Mouse (Mus musculus) brown adipose tissue, adult 24 weeks (tissue): ENCODE results near the gene Rasal2. TPM values are rescaled to one million over a fixed set of nuclear protein-coding genes. Genes with fewer than 3 reads are reported as not detected.
A peak's percentile ranks its signal among the peaks of the same experiment; 100 is the strongest.

ENCODE experiments used
- H3K27ac ChIP-seq: fragments of 200-500 bp; replicated peaks from 2 replicates; pipeline ENCODE4 v1.5.1; 2012; ENCODE audit warnings: low read depth, mild to moderate bottlenecking, low read length
- H3K4me1 ChIP-seq: fragments of 200-500 bp; 2 replicates; pipeline ENCODE4 v1.6.1; 2012; ENCODE audit warnings: low read length, mixed read lengths; ENCODE audit not compliant: control insufficient read depth, insufficient read depth, insufficient read length
- H3K4me3 ChIP-seq: fragments of 200-500 bp; 2 replicates; pipeline ENCODE4 v1.5.1; 2012; ENCODE audit warnings: low read depth, mild to moderate bottlenecking, low read length, moderate library complexity; ENCODE audit not compliant: insufficient read depth
- polyA plus RNA-seq: library from polyadenylated mRNA; stranded (reverse); fragments of >200 nt; gene quantifications from 2 replicates; pipeline ENCODE4 v1.2.4, GENCODE M21; 2012; ENCODE audit not compliant: missing spikeins, insufficient read depth, insufficient read length

Rasal2 gene
- polyA plus RNA-seq: 2.6 and 3.4 TPM in 2 replicates

- peaks cover 5% of the 10 kb centered on the region; the same call in 1 of the 2 replicates for H3K4me1 ChIP-seq
- peak within 1 kb of the TSS; percentile 38 for H3K27ac ChIP-seq
- H3K4me3 ChIP-seq: peak within 1 kb of the TSS; percentile 84
Observed at GRCm38 (mm10) chr1:157412454-157413369, at the start of gene Rasal2. Gene Rasal2, minus strand, starts transcription at chr1:157412595.

DNA sequence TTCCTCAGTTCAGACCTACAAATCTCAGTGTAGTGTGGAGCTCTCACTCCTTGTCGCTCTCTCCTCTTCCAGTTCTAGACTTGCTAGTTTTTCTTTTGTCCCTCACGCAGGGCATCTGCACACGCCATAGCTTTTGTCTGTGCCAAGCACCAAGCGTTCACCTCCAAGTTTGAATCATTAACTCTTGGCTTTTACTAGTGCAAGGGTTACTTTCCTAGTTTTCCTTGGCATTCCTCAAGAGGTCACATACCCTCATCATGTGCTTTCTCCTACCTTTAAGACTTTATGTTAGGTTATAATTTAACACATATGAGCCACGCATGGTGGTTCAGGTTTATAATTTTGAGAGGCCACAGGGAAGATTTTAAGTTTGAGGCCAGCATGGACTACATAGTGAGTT is 48.9 kb upstream of the Rasal2 start:
- Histone ChIP-seq H3K27ac (no peak overlapping the region), H3K4me3 (no peak overlapping the region), H3K4me1 (0 out of 2 replicates have a peak, but pooled peaks cover 5% of the 10 kb centered on the region)

DNA sequence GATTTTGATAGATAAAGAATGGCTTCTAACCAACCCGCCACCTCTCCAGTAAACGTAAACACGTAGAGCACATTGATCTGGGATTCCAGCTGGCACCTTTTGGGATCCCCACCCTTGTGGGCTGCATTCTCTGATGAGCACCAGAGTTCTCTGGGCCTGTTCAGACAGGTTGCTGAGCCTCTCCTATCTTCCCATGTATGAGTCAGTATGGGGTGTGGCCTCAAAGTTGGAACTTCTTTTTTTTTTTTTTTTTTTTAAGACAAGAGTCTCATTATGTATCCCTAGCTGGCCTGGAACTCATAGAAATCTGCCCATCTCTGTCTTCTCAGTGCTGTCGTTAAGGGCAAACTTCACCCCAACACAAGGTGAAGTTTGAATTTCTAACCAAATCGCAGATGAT is 47.5 kb upstream of the Rasal2 start:
- Histone ChIP-seq H3K27ac (no peak overlapping the region), H3K4me3 (no peak overlapping the region), H3K4me1 (0 out of 2 replicates have a peak, but pooled peaks cover 5% of the 10 kb centered on the region)

- Histone ChIP-seq H3K27ac (no peak within 1 kb of the TSS; the same call in 1 of the 2 replicates), H3K4me3 (peak within 1 kb of the TSS; percentile 53)
Observed at GRCm38 (mm10) chr1:157458421-157459208, 46.2 kb upstream of the Rasal2 start, which contains the start of gene Cryzl2. Gene Cryzl2, plus strand, starts transcription at chr1:157458577.

GRCm38 (mm10) chr1:157457789-157458188 is 45.4 kb upstream of the Rasal2 start:
- H3K4me3 ChIP-seq: no peak overlapping the region
- H3K27ac ChIP-seq: no peak overlapping the region
- H3K4me1 ChIP-seq: 0 out of 2 replicates have a peak, but pooled peaks cover 5% of the 10 kb centered on the region

More at GRCm38 (mm10) chr1:157458421-157459208, 46.2 kb upstream of the Rasal2 start, which contains the start of gene Cryzl2:
- 0 out of 2 replicates have a peak, but pooled peaks cover 5% of the 10 kb centered on the region for H3K4me1 ChIP-seq

DNA sequence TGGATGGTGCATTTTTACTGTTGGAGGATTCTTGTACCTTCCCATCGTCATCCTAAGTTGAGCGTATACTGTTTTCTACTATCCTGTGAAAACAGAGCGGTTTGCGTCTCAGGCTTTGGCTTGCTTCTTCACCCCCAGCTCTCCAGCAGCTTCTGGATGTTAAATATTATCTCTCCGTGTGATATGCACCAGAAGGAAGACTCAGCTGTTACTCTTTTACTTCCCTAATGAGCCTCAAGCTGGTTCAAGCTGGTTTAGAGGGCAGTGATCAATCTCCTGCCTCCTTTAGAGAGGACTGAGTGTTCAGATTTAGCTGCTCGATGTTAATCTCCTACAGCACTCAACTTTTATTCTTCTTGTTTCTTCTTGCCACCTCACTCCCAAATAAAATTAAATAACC is 42.5 kb upstream of the Rasal2 start:
- Histone ChIP-seq H3K4me1 (peaks cover 8% of the 10 kb centered on the region; the same call in 1 of the 2 replicates), H3K27ac (no peak overlapping the region), H3K4me3 (no peak overlapping the region)

- Histone ChIP-seq H3K27ac (no peak overlapping the region), H3K4me1 (peaks cover 13% of the 10 kb centered on the region; the same call in 1 of the 2 replicates), H3K4me3 (no peak overlapping the region)
Observed at GRCm38 (mm10) chr1:157452759-157453549, 40.6 kb upstream of the Rasal2 start.

DNA sequence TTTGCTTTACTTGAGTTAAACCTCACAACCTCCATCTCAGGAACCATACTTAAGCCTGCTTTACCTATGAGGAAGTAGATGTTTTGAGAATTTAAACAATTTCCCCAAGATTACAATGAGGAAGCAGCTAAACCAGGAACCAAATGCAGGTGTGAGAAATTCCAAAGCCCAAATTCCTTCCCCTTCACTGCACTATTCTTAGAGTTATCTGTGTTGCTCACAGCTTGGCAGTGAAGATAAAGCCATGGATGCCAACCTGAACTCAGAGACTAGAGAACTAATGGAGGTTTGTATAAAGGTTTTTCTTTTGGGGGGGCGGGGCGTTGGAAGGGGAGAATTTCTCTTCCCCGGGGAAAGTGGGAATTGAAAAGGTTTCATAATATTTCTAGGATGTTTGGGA is 39.9 kb upstream of the Rasal2 start:
- H3K4me1 ChIP-seq: peaks cover 14% of the 10 kb centered on the region; the same call in 1 of the 2 replicates
- no peak overlapping the region for H3K27ac ChIP-seq
- no peak overlapping the region for H3K4me3 ChIP-seq

DNA sequence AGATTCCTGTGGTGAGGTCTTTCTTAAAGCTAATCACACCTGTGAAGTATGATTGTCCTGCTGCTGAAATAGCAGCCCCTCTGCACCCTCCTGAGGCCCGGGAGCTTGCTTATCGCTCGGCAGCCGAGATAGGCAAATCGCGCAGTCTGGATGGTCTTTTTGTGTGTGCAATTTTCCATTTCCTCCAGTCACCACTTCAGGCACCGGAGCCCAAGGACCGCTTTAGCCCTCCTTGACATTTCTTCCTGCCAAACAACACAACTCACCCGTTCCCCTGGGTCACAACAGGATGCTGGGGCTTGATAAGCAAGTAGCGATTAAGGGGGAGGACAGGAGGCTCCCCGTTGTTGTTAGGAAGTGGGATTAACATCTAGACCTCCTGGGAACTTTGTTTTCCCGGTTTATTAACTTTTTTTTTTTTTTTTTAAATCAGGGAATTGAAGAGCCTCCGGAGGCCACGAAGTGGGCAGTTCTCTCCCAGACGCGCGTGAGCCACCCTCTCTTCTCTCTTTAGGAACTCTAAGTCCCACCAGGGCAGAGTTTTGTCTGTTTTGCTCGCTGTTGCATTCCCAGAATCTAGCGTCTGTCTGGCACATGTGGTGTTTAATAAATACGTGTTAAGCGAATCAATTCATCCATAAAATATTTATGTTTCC is 37.7 kb upstream of the Rasal2 start:
- Histone ChIP-seq H3K4me3 (peak overlapping the region; percentile 48), H3K27ac (peak overlapping the region; percentile 93), H3K4me1 (peaks cover 16% of the 10 kb centered on the region; the same call in 1 of the 2 replicates)

DNA sequence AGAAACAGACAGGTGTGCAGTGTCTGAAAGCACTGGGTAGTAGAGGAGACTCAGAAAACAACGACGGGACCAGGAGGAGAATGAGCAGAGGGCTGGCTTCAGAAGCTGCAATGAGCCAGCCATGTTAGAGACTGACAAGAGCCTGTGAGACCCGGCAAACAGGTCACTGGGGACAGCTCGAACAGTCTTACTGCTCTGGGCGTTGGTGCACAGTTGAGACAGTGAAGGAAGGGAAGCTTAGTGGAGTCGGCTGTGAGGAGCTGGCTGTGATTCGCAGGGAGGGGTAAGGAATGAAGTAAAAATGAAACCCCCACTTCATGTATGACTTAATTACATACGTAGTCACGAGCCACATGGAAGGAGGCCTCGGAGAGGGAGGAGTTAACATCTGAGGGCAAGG is 37.1 kb upstream of the Rasal2 start:
- Histone ChIP-seq H3K27ac (peak overlapping the region; percentile 93), H3K4me1 (peaks cover 22% of the 10 kb centered on the region), H3K4me3 (peak overlapping the region; percentile 48)

DNA sequence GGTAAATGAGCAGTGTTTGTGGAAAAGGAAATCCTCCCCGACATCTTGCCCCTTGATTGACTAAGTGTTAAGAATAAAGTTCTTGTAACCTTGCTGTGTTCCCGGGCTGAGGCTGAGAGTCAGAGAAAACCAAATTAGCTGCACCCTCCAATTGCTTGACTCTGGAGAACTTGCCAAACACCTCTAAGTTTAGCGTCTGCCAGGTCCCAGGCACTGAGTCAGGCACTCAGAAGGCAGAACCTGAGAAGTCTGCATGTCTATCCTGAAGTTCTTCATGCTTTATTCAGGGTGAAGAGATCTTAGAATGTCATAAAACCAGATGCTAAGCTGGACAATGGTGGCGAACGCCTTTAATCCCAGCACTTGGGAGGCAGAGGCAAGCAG is 36.4 kb upstream of the Rasal2 start:
- H3K4me1 ChIP-seq: peaks cover 25% of the 10 kb centered on the region

GRCm38 (mm10) chr1:157448164-157448804 is 35.9 kb upstream of the Rasal2 start:
- Histone ChIP-seq H3K4me3 (no peak overlapping the region), H3K4me1 (peaks cover 25% of the 10 kb centered on the region), H3K27ac (peak overlapping the region; percentile 81)

More for the DNA sequence above, 36.4 kb upstream of the Rasal2 start:
- H3K27ac ChIP-seq: peak overlapping the region; percentile 81
- no peak overlapping the region for H3K4me3 ChIP-seq

GRCm38 (mm10) chr1:157447142-157447541 is 34.7 kb upstream of the Rasal2 start:
- H3K4me3 ChIP-seq: no peak overlapping the region
- H3K27ac ChIP-seq: 0 out of 2 replicates have a peak overlapping the region, but pooled peaks have one; percentile 70
- peaks cover 28% of the 10 kb centered on the region for H3K4me1 ChIP-seq
